Mouse (Mus musculus) hindbrain, embryonic 11.5 days (tissue): ENCODE results near the gene Gpr162. TPM values are rescaled to one million over a fixed set of nuclear protein-coding genes. Genes with fewer than 3 reads are reported as not detected.

Experiments
- ATAC-seq: fragments of 200-750 bp; cut with Nextera tagmentation; 2 replicates; pipeline ENCODE4 v1.8.0; 2017; ENCODE audit warnings: mild to moderate bottlenecking, moderate TSS enrichment, moderate library complexity; ENCODE audit not compliant: low FRiP score
- DNase-seq: peaks from one replicate; pipeline ENCODE4 v3.0.0-alpha.2; 2015; ENCODE audit warnings: low spot score
- H3K27ac ChIP-seq: fragments of 300-500 bp; sonication (generic); 2 replicates; pipeline ENCODE4 v1.5.1; 2014; ENCODE audit warnings: mild to moderate bottlenecking, low read depth, low read length
- H3K27me3 ChIP-seq: fragments of 300-500 bp; sonication (generic); 2 replicates; pipeline ENCODE4 v1.6.1; 2014; ENCODE audit warnings: mild to moderate bottlenecking, low read length, moderate library complexity, mixed read lengths; ENCODE audit not compliant: control insufficient read depth, insufficient read depth
- H3K36me3 ChIP-seq: fragments of 300-500 bp; sonication (generic); 2 replicates; pipeline ENCODE4 v1.6.1; 2014; ENCODE audit warnings: mild to moderate bottlenecking, low read length, moderate library complexity, mixed read lengths; ENCODE audit not compliant: control insufficient read depth, insufficient read depth
- H3K4me1 ChIP-seq: fragments of 300-500 bp; sonication (generic); replicated peaks from 2 replicates; pipeline ENCODE4 v1.6.1; 2014; ENCODE audit warnings: low read length, mixed read lengths; ENCODE audit not compliant: control insufficient read depth, insufficient read depth
- H3K4me2 ChIP-seq: fragments of 300-500 bp; sonication (generic); replicated peaks from 2 replicates; pipeline ENCODE4 v1.6.1; 2014; ENCODE audit warnings: mild to moderate bottlenecking, low read depth, low read length
- H3K4me3 ChIP-seq: fragments of 300-500 bp; sonication (generic); 2 replicates; pipeline ENCODE4 v1.5.1; 2014; ENCODE audit warnings: low read depth, low read length
- H3K9ac ChIP-seq: fragments of 300-500 bp; sonication (generic); 2 replicates; pipeline ENCODE4 v1.6.1; 2014; ENCODE audit warnings: low read depth, low read length
- H3K9me3 ChIP-seq: fragments of 300-500 bp; sonication (generic); 2 replicates; pipeline ENCODE4 v1.6.1; 2016; ENCODE audit warnings: low read length; ENCODE audit not compliant: control insufficient read depth
- WGBS: fragments of 180-500 bp; shearing (Covaris S2); extraction: QIAGEN DNeasy Blood & Tissue Kit; methylation state at CpG from one replicate; pipeline ENCODE4 v1.1.7; 2014; 5-methylcytosine and 5-hydroxymethylcytosine counted together
- polyA plus RNA-seq: library from polyadenylated mRNA; unstranded; fragments of >200 nt; fragmentation: Nextera tagmentation; extraction: Ambion mirVana; gene quantifications from 2 replicates; pipeline ENCODE4 v1.2.1, GENCODE M21; 2014

Gpr162 gene
- polyA plus RNA-seq, 1 experiment from 2014 or later = 1.9 TPM

DNA sequence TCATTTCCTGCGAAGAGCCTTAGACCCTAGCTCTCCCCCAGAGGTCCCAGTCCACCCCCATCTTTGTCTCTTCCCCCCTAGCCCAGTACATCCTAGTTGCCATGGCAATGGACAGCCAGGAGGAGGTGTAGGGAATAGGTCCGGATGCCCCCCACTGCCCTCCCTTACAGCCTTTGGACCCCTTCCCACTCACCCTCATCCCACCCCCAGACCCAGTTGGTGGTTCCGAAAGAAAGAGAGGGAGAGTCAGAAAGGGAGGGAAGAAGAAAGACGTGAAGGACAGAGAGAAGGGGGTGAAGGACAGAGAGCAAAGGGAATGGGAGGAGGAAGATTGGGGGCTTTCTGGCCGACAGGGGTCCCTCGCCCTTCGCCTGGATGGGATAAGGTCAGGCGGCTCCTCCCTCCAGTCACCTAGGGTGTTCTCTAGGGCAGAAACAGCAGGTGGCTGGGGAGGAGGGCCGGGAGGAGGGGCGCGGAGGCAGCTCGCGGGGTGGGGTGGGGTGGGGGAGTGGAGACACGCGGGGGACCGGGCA lies 592 bp downstream of the Gpr162 start:
- DNase-seq (peak; percentile 43), ATAC-seq (peak; percentile 34)
- Histone ChIP-seq H3K27ac (peak overlapping the region; percentile 84), H3K9ac (peak overlapping the region; percentile 66), H3K36me3 (no peaks in the 10 kb centered on the region), H3K9me3 (no peaks in the 10 kb centered on the region), H3K4me2 (peak overlapping the region; percentile 80), H3K27me3 (no peaks in the 10 kb centered on the region), H3K4me3 (peak overlapping the region; percentile 50), H3K4me1 (peaks cover 23% of the 10 kb centered on the region)
- 2% methylated on average over 11 of the region's 16 CpGs for WGBS

DNA sequence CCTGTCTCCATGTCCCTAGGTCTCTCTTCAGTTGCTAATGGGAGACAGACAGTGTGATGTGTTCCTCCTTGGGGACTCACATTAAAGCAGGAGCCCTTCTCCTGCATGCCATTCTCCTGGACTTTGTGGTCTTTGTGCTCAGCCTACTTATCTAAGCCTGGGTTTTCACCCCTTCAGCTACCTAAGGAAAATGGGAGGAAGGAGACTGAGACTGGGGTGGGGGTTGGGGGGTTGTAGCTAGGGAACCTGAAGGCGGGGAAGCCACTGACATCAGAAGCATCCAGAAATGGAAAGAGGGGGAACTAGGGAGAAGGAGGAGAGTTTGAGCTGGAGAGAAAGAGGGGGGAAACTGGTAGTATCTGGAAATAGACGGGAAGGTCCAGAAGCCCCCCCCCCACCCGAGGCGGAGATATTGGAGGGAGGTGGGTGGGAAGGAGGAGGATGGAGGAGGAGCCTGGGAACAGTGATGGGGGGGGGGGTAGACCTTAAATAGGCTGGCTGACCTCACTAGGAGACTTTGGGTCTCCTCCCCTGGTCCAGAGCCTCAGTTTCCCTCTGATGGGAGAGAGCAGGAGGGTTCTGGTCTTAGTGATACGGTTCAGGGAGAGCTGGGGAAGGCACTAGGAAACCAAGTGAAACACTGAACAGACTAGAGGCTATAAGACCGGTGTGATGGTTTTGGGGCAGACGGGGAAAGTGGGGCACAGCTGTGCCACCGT lies 1.2 kb downstream of the Gpr162 start:
- Histone ChIP-seq H3K4me1 (peaks cover 23% of the 10 kb centered on the region), H3K4me3 (peak overlapping the region; percentile 50), H3K4me2 (peak overlapping the region; percentile 80), H3K9me3 (no peaks in the 10 kb centered on the region), H3K27ac (peak overlapping the region; percentile 84), H3K27me3 (no peaks in the 10 kb centered on the region), H3K36me3 (no peaks in the 10 kb centered on the region), H3K9ac (peak overlapping the region; percentile 66)
- DNase-seq (no peak), ATAC-seq (no peak)
- 11% methylated on average over 7 of the region's 8 CpGs for WGBS

DNA sequence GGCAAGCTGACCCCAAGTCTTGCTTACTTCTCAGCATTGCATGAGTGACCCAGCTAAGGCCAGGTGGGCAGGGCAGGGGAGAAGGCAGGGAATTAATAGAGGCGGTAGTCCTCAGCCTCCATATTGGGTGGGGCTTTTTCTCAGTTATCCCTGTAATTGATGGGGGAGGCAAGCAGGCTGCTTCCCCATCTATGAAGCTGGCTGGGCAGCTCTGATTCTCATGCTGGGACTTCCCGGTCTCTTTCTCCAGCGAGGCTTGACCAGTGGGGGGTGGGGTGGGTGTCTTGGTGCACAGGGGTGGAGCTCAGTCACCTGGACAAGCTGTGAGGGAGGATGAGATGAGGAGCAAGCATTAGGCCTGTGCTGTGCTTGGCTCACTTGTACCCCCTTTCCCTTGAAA lies 2.0 kb downstream of the Gpr162 start:
- Histone ChIP-seq H3K4me1 (peaks cover 23% of the 10 kb centered on the region), H3K4me2 (peak overlapping the region; percentile 80), H3K36me3 (no peaks in the 10 kb centered on the region), H3K27me3 (no peaks in the 10 kb centered on the region), H3K27ac (no peak overlapping the region), H3K9me3 (no peaks in the 10 kb centered on the region), H3K4me3 (peak overlapping the region; percentile 8), H3K9ac (peak overlapping the region; percentile 24; the same call in 1 of the 2 replicates)
- 33% methylated on average over 3 of the region's 3 CpGs for WGBS
- ATAC-seq (no peak), DNase-seq (no peak)

DNA sequence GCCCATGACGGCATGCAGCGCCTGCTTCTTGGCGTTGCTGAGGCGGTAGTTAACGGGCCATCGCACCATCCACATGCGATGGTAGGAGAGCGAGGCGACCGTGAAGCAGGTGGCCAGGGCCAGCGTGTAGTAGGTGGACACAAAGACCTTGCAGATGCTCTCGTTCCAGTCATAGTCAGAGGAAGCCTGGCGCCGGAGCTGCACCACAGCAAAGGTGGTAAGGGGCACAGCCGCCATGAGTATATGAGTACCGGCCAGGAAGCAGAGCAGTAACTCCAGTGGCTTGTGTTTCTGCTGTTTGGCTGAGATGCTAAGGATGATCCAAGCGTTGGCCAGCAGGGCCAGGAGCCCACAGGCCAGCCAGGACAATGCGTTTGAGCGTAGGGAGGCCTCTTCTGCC lies 2.5 kb downstream of the Gpr162 start:
- H3K27ac ChIP-seq = no peak overlapping the region
- no peaks in the 10 kb centered on the region for H3K9me3 ChIP-seq
- peaks cover 23% of the 10 kb centered on the region for H3K4me1 ChIP-seq
- H3K4me2 ChIP-seq = peak overlapping the region; percentile 17
- H3K9ac ChIP-seq = no peak overlapping the region
- H3K36me3 ChIP-seq = no peaks in the 10 kb centered on the region
- ATAC-seq = no peak
- 82% methylated on average over 19 of the region's 19 CpGs for WGBS
- no peak overlapping the region for H3K4me3 ChIP-seq
- no peak for DNase-seq
- H3K27me3 ChIP-seq = no peaks in the 10 kb centered on the region

DNA sequence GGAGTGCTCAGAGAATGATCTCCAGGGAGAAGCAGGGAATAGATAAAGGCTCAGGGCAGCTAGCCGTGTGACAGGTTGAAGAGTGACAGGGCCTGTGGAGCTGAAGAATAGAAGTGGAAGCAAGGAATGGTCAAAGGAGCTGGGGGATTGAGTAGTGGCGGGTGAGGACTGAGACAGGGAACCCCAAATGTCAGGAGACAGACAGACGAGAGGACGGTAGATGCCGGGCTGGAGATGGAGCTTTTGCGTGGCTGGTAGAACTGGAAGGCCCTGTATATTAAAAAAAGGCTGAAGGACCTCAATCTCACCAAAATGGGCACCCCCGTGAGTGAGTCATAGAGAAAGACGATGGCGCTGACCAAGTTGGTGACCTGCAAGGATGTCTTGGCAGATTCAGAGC lies 3.3 kb downstream of the Gpr162 start:
- Histone ChIP-seq H3K4me2 (no peak overlapping the region), H3K27ac (no peak overlapping the region), H3K9me3 (no peaks in the 10 kb centered on the region), H3K27me3 (no peaks in the 10 kb centered on the region), H3K4me1 (peaks cover 23% of the 10 kb centered on the region), H3K9ac (no peak overlapping the region), H3K36me3 (no peaks in the 10 kb centered on the region), H3K4me3 (no peak overlapping the region)
- 78% methylated on average over 9 of the region's 9 CpGs for WGBS
- ATAC-seq (no peak), DNase-seq (no peak)

DNA sequence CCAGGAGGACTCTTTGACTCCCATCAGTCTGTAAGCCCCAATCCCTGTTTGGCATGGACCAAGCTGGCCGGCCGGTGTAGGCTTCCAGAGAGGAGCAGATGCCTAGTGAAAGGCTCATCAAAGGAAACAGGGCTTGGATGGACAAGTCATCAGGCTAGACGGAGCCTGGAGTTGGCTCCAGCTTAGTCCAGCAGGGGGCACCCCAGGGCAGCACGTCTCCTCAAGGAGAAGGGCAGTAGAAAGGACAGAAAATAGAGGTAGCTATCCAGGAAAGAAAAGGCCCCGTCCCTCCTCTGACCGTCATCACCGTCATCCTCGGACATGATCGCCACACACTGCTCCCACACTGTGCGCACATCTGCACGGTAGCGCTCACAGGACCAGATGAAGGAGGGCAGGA lies 4.1 kb downstream of the Gpr162 start:
- ATAC-seq = peak; percentile 9; the same call in 1 of the 2 replicates
- Histone ChIP-seq H3K27ac (no peak overlapping the region), H3K4me2 (no peak overlapping the region), H3K36me3 (no peaks in the 10 kb centered on the region), H3K27me3 (no peaks in the 10 kb centered on the region), H3K4me3 (no peak overlapping the region), H3K9ac (peak overlapping the region; percentile 47), H3K4me1 (peaks cover 23% of the 10 kb centered on the region), H3K9me3 (no peaks in the 10 kb centered on the region)
- peak; percentile 92 for DNase-seq
- WGBS = 11% methylated on average over 12 of the region's 12 CpGs

DNA sequence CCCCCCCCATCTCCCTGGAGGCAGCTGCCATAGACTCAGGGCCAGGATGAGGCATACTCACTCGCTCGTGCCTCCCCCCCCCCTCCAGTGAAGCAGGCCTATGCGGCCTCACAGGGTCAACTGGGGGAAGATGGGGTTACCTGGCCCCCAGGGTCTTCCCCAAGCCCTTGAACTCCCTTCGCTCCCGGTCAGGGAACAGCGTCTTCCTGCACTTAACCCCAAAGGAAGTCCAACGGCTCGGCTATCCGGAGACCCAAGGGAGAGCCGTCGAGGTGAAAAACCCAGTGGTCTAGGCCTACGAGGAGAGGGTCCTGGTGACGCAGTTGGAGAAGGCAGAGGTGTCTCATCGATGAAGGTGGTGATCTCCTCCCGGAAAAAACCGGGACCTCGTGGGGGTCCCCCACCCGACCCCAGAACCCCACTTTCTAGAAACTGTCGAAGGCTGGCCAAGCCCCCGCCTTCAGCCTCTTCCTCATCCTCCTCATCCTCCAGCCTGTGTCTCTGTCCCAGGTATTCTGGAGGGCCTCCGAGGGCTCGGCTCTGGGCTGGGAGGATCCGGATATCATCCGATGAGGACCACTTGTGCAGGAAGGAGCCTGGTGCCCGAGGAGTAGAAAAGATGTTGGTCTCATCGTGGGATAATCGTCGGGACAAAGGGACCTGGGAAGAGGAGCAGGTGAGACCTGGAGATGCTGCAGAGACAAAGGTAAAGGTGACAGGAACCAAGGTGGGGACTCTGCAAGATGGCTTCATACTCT lies 5.0 kb downstream of the Gpr162 start:
- Histone ChIP-seq H3K4me3 (no peak overlapping the region), H3K4me1 (peaks cover 19% of the 10 kb centered on the region), H3K27me3 (no peaks in the 10 kb centered on the region), H3K4me2 (no peak overlapping the region; the same call in 1 of the 2 replicates), H3K9me3 (no peaks in the 10 kb centered on the region), H3K9ac (no peak overlapping the region), H3K36me3 (no peaks in the 10 kb centered on the region), H3K27ac (no peak overlapping the region)
- 78% methylated on average over 26 of the region's 28 CpGs for WGBS
- no peak for DNase-seq
- no peak for ATAC-seq

DNA sequence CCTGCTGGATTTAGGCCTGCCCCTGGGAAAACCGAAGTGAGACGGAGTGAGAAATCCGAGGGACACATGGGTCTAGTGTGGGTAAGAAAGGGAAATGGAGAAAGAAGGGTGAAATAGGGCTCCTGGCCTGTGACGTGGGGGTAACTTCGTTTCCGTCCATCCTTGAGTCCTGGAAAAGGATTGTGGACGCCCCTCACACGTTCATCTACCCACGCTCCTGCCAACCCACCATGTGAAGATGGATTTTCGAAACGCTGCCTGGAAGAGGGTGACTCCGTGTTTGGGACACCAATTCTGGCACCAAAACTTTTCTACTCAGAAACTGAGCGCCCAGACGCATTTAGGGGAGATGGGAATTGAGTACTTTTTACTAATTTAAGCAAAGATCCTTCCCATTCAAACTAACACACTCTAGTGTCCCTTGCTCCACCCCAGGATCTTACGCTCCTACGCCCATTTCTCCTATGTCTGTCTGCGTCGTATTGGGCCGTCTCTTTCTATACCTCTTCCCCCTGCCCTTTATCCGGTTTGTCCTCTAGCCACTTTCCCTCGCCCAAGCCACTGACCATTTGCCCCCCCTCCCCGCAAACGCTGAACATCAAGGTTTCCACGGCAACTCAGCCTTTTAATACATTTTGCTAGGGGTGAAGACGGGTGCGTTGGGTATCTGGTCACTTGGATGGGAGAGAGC lies 5.8 kb downstream of the Gpr162 start:
- Histone ChIP-seq H3K9me3 (no peaks in the 10 kb centered on the region), H3K27me3 (no peaks in the 10 kb centered on the region), H3K27ac (peak overlapping the region; percentile 94; the same call in 1 of the 2 replicates), H3K4me3 (peak overlapping the region; percentile 73), H3K36me3 (no peaks in the 10 kb centered on the region), H3K4me1 (peaks cover 15% of the 10 kb centered on the region), H3K4me2 (peak overlapping the region; percentile 95), H3K9ac (peak overlapping the region; percentile 97)
- WGBS = 23% methylated on average over 26 of the region's 26 CpGs
- DNase-seq (no peak), ATAC-seq (no peak)
